Mouse (Mus musculus): ENCODE results near the gene Aco2.

The Aco2 gene

DNA sequence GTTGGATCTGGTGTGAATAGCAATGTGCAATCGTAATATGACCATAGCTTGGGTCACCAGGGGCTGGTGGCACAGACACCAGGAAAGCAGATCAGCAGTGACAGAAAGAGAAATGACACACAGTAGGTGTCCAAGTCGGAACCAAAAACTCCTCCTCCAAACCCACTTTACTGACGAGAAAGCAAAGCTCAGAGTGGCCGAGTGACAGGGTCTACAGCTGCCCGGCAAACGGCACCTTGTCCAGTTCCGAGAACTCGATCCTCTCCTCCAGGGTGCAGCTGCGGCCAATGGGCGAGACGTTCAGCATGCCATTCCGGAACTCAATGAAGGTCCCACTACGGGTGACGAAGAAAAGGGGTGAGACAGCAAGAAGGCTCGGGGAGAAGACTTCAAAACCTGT is 83.3 kb downstream of the Aco2 start:
- no peak for DNase-seq

DNA sequence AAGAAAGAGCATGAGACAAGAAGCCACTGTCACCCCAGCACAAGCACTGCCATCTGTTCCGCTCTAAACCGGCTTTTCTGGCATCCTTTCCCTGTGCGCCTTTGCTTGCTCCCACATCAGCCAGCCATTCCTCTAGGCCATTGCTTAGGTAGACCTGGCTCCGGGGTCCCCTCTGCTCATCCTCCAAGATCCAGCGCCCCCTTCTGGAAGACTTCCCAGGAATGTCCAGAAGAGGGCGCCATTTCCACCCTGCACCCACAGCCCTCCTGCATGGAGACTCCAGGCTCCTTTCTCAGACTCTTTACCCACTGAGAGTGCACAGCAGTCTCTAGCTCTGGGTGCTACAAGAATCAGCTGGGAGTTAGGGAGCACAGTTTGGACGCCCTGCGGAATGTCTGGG is 84.3 kb downstream of the Aco2 start:
- DNase-seq, result peak; percentile 58

DNA sequence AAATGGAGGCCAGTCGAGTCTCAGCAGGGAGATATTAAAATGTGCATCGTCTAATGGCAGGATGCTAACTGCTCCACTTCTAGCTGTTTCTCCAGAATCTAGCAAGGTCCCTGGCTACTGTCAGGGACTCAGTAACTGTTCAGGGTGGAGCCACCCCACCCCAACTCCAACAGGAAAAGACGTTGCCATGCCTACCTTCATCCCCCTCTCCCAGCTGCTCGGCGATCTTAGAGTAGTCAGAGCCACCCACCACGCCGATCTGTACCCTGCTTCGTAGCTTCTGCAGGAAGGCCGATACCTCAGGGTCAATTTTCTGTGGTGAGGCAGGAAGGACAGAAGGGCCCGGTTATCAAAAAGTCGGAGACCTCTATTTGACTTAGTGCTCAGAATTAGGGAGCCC is 85.5 kb downstream of the Aco2 start:
- no peak for DNase-seq

DNA sequence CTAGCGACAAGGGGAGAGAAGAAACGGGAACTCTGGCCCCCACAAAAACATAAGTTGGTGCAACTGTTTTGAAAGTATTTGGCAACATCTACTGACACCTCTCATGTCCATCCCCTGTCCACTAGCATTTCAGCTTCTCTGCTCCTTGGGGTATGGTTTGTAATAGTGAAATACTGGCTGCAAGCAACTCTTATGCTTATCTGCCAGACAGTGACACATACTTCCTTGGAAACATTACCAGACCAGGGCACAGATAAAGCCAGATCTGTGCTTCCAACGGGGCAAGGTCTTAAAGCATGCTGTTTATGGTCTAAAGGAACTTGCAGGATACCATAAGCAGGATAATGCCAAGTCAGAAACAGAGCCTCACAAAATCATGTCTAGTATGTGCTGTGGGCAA is 86.8 kb downstream of the Aco2 start:
- no peak for DNase-seq

DNA sequence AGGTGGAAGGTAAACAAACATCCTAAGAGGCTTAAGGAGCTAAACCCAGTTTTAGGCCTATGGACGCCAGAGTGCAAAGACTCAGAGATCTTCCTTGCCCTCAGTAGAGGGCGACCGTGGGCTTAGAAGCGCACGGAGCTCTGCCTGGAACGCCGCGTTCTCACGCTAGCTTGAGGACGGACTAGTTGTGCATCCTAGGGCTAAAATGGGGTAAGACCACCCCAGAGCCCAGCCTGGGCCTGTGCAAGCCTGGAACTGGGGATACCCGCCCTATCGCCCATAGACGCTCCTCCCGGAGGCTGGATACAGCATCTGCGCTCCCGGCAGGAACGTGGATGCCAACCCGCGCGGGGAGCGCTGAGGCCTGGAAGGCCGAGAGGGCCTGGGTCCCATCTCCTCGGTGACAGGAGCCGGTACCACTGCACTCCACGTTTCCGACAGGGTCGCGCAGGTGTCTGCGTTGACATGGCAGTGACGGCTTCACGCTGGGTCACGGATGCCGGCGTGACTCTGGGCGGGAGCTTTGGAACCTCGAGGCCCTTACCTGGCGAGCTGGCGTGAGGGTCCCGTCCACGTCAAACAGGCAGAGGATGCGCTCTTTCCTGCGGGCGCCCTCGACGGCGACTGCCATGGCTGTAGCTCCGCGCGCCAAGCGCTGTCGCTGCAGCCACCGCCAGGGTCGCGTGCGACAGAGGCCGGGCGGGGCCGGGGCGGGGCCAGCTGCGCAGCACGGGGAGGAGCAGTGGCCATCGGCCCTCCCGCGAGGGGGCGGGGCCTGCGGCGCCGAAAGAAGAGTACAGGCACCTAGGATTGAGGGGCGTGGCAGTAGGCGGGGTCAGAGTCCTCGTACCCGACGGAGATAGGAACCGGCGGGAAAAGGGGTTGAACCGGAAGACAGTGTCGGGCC is 88.3 kb downstream of the Aco2 start, which contains the start of gene Pmm1:
TSS of gene Pmm1 (minus strand) at position 760 of the 907 bp plus-strand sequence.
- peak; percentile 98 for DNase-seq

DNA sequence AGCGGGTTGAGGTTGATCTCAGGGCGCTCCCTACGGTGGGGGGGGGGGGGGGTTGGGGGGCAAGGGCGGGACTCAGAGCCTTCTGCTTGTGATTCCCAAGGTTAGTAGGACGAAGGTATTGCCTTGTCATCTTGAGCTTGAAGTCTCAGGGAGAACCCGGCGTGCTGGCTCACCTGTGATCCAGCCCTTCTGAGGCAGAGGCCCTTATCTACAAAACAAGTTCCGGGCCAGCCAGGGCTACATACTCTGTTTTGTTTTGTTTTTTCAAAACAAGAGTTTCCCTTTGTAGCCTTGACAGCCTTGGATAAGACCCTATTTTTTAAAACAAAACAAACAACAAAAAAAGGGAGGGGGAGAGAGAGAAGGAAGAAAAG is 89.0 kb downstream of the Aco2 start:
- DNase-seq, result no peak

DNA sequence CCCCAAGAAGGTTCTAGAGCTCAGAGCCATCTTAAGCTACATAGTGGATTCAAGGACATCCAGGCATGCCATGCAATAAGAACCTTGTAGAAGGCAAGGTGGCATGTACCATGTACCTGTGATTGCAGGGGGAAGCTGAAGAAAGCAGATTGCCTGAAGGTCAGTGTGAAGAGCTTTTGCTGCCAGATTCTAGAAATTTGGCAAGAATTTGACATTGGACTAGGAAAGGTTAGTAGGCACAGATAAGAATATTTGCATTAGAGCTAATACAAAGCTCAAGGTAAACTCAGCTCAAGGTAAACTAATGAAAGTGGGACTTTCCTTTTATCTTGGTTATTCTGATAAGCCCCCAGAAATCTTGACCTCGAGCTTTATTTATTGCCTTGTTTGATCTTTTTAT is 92.2 kb downstream of the Aco2 start:
- no peak for DNase-seq
